Mouse (Mus musculus) olfactory bulb, adult 2 months (tissue): Measurements from ENCODE around the gene Tulp1. TPM values are rescaled to one million over a fixed set of nuclear protein-coding genes. Genes with fewer than 3 reads are reported as not detected.
A peak's percentile ranks its signal among the peaks of the same experiment; 100 is the strongest.

Source experiments
- H3K27ac ChIP-seq: fragments of 200-500 bp; 2 replicates; pipeline ENCODE4 v1.5.1; 2012; ENCODE audit warnings: low read depth, low read length; ENCODE audit not compliant: insufficient read depth
- H3K4me1 ChIP-seq: fragments of 200-500 bp; 2 replicates; pipeline ENCODE4 v1.6.1; 2012; ENCODE audit warnings: low read length; ENCODE audit not compliant: control insufficient read depth, insufficient read depth
- H3K4me3 ChIP-seq: fragments of 200-500 bp; 2 replicates; pipeline ENCODE4 v1.5.1; 2012; ENCODE audit warnings: mild to moderate bottlenecking, low read depth, low read length, moderate library complexity; ENCODE audit not compliant: insufficient read depth
- CTCF ChIP-seq: fragments of 200-500 bp; IDR thresholded peaks from 2 replicates; pipeline ENCODE4 v1.5.1; 2012; ENCODE audit warnings: low read depth, mild to moderate bottlenecking, low read length, moderate library complexity; ENCODE audit not compliant: insufficient read depth
- POLR2A ChIP-seq: fragments of 200-500 bp; IDR thresholded peaks from 2 replicates; pipeline ENCODE4 v1.6.1; 2012; ENCODE audit warnings: mild to moderate bottlenecking, low read depth, low read length, moderate library complexity; ENCODE audit not compliant: insufficient read depth
- WGBS: fragments of 180-500 bp; shearing (Covaris S2); methylation state at CpG from one replicate; pipeline ENCODE4 v1.1.7; 2018; 5-methylcytosine and 5-hydroxymethylcytosine counted together
- polyA plus RNA-seq: library from polyadenylated mRNA; stranded (reverse); fragments of >200 nt; gene quantifications from 2 replicates; pipeline ENCODE4 v1.2.4, GENCODE M21; 2012; ENCODE audit warnings: low replicate concordance; ENCODE audit not compliant: missing spikeins, insufficient read depth, insufficient read length

Gene Tulp1
- polyA plus RNA-seq, 1 experiment: not detected

DNA sequence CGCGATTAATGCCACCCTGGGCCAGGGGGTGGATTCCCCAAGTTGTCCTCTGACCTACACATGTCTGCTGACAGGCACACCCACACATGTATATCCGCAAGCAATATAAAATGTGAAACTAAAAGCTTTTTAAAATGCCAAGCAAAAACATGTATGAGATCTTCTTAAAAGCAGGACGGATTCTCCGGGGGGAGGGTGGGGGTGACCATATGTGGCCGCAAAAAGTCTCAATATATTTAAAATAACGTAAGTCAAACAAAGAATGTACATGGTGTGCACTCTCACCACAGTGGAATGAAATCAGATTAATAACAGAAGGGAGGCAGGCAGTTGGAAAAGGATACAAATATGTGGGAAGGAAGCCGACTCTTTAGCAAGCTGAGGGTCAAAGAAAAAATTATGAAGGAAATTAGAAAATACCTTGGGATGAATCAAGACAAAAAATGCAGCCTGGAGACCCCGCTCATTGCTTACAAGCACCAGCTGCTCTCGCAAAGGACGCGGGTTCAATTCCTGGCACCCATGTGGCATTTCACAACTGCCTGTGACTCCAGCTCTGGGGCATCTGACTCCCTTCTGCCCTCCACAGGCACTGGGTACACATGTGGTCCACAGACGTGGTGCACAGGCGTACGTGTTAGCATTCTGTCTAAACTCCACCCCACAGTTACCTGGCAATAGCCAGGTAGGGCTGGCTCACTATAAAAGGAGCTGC, 29.2 kb upstream of the Tulp1 start:
- no peak overlapping the region for H3K4me3 ChIP-seq
- TF ChIP-seq POLR2A (no peak), CTCF (no peak)
- WGBS: 88% methylated on average over 15 of the region's 15 CpGs

DNA sequence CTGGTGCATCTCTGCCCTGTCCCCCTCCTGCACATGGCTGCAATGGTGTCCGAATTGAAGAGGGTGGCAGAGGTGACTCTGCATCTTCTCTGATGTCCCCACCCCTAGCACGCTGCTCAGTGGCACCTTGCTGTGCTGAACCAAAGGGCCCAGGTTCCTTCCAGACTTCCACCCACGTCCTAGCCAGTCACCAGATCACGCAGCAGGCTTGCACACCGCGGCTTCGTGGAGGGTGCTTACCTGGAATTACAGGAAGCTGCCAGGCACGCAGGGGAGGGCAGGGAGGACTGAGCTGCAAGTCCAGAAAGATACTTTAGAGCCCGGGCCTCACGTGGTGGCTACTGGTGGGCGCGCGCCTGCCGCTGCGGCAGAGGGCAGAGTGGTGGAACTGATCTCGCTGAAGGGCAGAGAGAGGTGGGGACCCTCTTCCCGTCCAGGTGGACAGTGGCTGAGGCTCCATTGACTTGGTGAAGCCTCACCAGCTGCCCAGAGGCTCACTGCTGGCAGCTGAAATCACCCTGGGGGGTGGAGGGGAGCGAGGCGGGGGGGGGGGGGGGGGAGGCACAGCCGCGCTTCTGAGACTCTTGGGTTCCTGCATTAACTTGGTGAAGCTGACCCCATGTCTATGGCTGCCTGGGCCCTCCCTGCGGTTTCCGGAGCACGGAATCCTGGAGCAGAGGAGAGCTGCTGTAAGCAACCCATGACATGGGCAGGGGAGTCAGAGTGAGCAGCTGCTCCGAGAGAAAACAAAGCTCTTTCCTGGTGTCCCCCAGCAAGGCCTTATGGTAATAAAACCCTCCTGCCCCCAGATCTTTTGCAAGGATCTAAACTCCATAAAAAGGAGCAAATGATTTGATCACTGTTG, 26.8 kb upstream of the Tulp1 start:
- WGBS: 29% methylated on average over 25 of the region's 25 CpGs
- Histone ChIP-seq H3K4me3 (no peak overlapping the region), H3K4me1 (peaks cover 5% of the 10 kb centered on the region), H3K27ac (no peak overlapping the region)
- no peak for TF ChIP-seq CTCF
- TF ChIP-seq POLR2A: no peak

More for the DNA sequence above, 29.2 kb upstream of the Tulp1 start:
- H3K27ac ChIP-seq: no peak overlapping the region
- H3K4me1 ChIP-seq: peaks cover 5% of the 10 kb centered on the region

DNA sequence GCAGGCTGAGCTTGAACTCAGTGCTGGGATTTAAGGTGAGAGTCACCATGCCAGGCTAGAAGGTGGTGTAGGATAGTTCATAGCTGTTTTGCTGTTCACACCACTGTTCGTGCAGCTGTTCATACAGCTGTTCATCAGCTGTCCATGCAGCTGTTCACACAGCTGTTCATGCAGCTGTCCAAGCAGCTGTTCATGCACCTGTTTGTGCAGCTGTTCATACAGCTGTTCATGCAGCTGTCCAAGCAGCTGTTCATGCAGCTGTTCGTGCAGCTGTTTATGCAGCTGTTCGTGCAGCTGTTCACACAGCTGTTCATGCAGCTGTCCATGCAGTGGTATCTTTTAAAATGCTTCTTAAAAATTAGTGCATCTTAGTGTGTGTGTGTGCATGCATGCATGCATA, 23.5 kb upstream of the Tulp1 start:
- TF ChIP-seq CTCF (no peak), POLR2A (no peak)
- H3K4me1 ChIP-seq: peaks cover 9% of the 10 kb centered on the region
- no peak overlapping the region for H3K27ac ChIP-seq
- 91% methylated on average over 3 of the region's 3 CpGs for WGBS
- H3K4me3 ChIP-seq: no peak overlapping the region

DNA sequence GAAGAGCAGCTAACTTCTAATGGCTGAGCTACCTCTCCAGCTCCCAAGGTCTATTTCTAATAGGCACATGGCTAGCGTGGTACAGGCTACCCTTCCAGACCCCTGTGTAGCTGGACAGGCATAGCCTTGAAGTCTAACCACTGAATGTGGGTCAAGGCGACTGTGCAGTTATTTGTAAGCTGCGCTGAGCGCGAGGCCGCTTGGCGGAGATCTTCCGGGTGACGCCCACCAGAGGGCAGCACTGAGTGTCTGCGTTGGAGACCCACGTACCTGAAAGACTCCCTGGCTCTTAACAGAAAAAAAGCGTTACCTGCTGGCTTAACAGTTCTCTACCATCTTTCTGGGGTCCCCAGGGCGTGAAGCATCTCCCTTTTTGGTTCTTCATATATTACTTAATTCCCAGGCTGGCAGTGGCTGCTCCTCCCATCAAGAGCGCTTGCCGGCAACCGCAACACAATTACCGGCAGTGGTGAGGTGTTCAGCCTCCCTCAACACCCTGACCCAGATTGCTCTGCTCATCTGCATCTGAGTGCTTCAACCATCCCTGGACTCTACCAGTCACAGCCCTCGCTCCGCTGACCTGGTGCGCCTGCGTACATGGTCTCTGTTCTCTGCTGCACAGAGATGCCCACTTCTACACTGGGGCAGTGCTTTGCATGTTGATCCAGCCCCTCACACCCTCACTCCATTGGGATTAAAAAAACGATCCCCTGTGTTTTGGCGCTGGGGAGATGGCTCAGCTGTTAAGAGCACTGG, 21.3 kb upstream of the Tulp1 start:
- TF ChIP-seq CTCF (peak; percentile 71), POLR2A (no peak)
- Histone ChIP-seq H3K4me3 (peak overlapping the region; percentile 4; the same call in 1 of the 2 replicates), H3K27ac (no peak overlapping the region), H3K4me1 (peaks cover 3% of the 10 kb centered on the region; the same call in 1 of the 2 replicates)
- 9% methylated on average over 23 of the region's 23 CpGs for WGBS

DNA sequence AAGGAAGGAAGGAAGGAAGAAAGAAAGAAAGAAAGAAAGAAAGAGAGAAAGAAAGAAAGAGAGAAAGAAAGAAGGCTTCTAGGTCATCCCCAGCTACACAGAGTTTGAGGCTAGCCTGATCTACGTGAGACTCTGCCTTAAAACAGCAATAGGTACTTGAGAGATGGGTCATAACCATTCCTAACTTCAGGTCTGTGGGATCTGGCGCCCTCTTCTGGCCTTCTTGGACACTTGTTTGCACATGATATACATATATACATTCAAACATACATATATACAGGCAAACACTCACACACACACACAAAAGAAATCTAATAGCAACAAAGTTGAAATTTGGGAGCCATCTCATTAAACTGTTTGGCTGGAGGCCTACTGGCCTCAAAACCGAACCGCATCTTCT, 19.3 kb upstream of the Tulp1 start:
- H3K27ac ChIP-seq: no peak overlapping the region
- H3K4me3 ChIP-seq: no peak overlapping the region
- WGBS: 78% methylated on average over 4 of the region's 4 CpGs
- peaks cover 3% of the 10 kb centered on the region; the same call in 1 of the 2 replicates for H3K4me1 ChIP-seq
- TF ChIP-seq POLR2A (no peak), CTCF (no peak)

DNA sequence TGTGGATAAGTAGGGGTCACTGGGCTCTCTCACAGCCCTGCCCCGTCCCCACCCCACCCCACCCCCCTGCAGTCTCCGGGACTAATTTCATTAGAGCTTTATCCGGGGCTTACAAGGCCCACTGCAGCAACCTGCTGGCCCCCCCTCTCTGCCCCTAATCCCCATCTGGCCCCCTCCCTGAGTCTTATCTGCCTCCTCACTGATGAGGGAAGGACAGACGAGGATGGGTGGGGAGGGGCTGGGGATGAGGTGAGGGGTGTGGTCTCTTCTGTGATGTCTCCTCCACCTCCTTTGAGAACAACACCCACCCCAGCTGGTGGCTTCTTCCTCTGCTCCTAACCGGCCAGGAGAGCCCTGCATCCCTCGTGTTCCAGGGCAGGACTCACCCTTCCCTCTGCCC, 15.2 kb upstream of the Tulp1 start:
- Histone ChIP-seq H3K4me1 (no peaks in the 10 kb centered on the region; the same call in 1 of the 2 replicates), H3K27ac (no peak overlapping the region), H3K4me3 (no peak overlapping the region)
- 12% methylated on average over 6 of the region's 6 CpGs for WGBS
- TF ChIP-seq CTCF (no peak), POLR2A (no peak)

DNA sequence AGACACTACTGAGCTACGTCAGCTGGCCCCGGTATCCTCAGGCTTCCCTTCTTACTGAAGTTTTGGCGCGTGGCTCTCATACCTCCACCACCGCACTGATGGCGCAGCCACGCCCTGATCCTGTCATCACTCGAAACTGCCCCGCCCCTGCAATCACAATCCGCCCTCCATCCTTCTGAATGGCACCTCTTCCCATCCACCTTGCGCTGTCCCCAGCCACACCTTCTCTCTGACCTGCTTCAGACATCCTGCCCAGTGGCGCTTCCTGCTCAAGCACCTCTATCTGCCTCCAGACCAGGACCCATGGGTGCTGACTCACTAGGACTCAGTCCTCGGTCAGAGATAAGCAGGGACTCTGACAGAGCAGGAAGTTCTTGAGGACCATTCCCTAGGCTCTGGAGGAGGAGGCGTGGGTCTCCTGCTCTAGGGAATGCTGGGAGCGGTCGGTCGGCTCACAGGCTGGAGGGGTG, 10.6 kb upstream of the Tulp1 start:
- WGBS: 19% methylated on average over 17 of the region's 17 CpGs
- H3K4me1 ChIP-seq: peaks cover 7% of the 10 kb centered on the region; the same call in 1 of the 2 replicates
- no peak overlapping the region for H3K4me3 ChIP-seq
- TF ChIP-seq POLR2A (no peak), CTCF (no peak)
- H3K27ac ChIP-seq: no peak overlapping the region

DNA sequence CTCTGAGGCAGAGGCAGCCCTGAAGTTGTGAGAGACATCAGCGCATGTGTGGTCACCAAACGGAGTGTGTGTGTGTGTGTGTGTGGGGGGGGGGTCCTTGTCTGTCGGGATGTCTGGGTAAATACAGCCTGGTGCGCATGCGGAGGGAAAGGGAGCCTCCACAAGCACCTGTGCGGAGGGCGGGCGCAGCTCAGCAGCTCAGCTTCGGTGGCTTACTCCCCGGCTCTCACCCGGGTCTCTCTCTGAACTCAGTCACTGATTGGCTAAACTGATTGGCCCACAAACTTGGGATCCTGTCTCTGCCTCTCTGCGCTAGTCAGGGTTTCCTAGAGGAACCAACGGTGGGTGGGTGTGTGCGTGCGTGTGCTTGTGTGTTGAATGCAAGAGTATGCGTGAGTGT, 9.5 kb upstream of the Tulp1 start:
- TF ChIP-seq POLR2A: no peak
- TF ChIP-seq CTCF: no peak
- H3K4me1 ChIP-seq: peaks cover 7% of the 10 kb centered on the region; the same call in 1 of the 2 replicates
- 20% methylated on average over 16 of the region's 16 CpGs for WGBS
- no peak overlapping the region for H3K27ac ChIP-seq
- no peak overlapping the region for H3K4me3 ChIP-seq

DNA sequence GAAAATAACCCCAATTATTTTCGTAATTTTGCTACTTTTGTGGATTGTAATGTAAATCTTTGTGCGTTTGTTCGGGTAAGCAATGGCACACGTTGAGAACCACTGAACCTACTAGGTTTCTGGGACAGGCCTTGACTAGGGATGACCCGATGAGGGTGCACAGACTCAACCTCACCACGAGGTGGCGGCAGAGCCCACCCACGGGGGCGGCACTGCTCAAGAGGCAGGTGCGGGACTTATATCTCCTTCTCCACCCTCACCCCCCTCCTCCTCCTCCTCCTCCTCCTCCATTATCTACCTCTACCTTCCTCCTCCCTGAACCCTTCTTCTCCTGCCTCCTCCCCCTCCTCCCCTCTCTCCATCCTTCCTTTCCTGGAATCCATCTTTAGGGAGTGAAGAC, 8.8 kb upstream of the Tulp1 start:
- Histone ChIP-seq H3K27ac (no peak overlapping the region), H3K4me1 (peaks cover 7% of the 10 kb centered on the region; the same call in 1 of the 2 replicates), H3K4me3 (no peak overlapping the region)
- TF ChIP-seq CTCF (peak; percentile 50; the same call in 1 of the 2 replicates), POLR2A (no peak)
- WGBS: 25% methylated on average over 10 of the region's 10 CpGs
